Mouse (Mus musculus) CH12.LX (cell line): Measurements from ENCODE around the gene Alox12b.
A peak's percentile ranks its signal among the peaks of the same experiment; 100 is the strongest.

Experiments used
- CTCF ChIP-seq, 2 experiments: IDR thresholded peaks in 1 of 2; conservative IDR thresholded peaks in 1 of 2; 2 replicates each; pipeline ENCODE4 v1.5.1; 2011 to 2012; ENCODE audit warnings: low read depth in 2 of 2, low read length in 2 of 2, improper control_type of control experiment in 1 of 2, inconsistent platforms in 1 of 2, mild to moderate bottlenecking in 1 of 2, moderate library complexity in 1 of 2
- EP300 ChIP-seq: IDR thresholded peaks from 2 replicates; pipeline ENCODE4 v1.6.1; 2011; ENCODE audit warnings: low read length, improper control_type of control experiment
- MXI1 ChIP-seq: IDR thresholded peaks from 2 replicates; pipeline ENCODE4 v1.6.1; 2011; ENCODE audit warnings: mild to moderate bottlenecking, low read depth, low read length, improper control_type of control experiment
- POLR2A ChIP-seq: IDR thresholded peaks from 2 replicates; pipeline ENCODE4 v1.6.1; 2011; ENCODE audit warnings: low read depth, mild to moderate bottlenecking, improper control_type of control experiment, low read length
- POLR2AphosphoS2 ChIP-seq: IDR thresholded peaks from 2 replicates; pipeline ENCODE4 v1.6.1; 2011; ENCODE audit warnings: low read depth, low read length, improper control_type of control experiment
- SMC3 ChIP-seq: IDR thresholded peaks from 2 replicates; pipeline ENCODE4 v1.6.1; 2011; ENCODE audit warnings: low read depth, low read length, improper control_type of control experiment
- TCF12 ChIP-seq: IDR thresholded peaks from 2 replicates; pipeline ENCODE4 v1.6.1; 2014; ENCODE audit warnings: low read depth, mild to moderate bottlenecking, inconsistent platforms, low read length, improper control_type of control experiment
- USF1 ChIP-seq: IDR thresholded peaks from 2 replicates; pipeline ENCODE4 v1.6.1; 2014; ENCODE audit warnings: low read depth, mild to moderate bottlenecking, inconsistent platforms, low read length, improper control_type of control experiment
- ZKSCAN1 ChIP-seq: IDR thresholded peaks from 2 replicates; pipeline ENCODE4 v1.6.1; 2012; ENCODE audit warnings: low read depth, inconsistent platforms, low read length, improper control_type of control experiment, borderline replicate concordance

DNA sequence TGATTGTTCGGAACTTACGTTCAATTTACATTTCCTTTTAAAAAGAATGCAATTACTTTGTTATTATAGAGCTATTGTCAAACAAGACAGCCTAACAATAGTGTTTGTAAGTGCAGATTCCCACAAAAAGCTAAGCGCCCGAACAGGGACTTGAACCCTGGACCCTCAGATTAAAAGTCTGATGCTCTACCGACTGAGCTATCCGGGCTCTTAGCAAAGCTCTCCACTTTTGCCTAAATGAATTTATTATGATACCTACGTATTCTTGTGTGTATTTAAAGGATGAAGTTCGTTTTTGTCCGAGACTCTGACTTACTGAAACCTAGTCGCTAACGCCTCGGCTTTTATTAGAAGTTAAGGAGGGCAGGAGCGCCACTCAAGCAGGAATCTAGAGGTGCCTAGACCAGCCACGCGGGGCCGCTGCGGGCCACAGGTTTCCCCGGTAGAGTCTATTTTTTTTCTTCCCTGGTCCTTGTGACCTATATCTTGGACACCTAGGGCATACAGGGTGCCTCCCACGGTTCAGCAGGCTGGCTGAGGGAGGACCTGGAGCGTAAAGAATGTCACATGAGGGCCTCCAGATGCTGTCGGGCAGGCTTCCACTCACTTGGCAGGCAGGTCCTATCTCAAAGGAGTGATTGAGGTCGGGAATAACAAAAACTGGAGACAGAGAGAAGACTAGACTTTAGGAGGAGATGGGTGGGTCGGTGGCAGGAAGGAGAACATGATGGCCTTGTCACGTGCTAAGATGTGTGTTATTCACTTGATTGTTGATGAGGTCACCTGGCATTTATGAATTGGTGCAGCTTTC lies 31.5 kb upstream of the Alox12b start:
- TF ChIP-seq POLR2A (no peak), CTCF (conservative IDR thresholded peaks at IDR 0.05 in 1 of 2, IDR thresholded peaks at IDR 0.05 in 1 of 2; ENCODE audit: low read depth in 2 of 2, low read length in 2 of 2) (peak; percentile 32 to 92; a peak in 3 of 4 replicates), ZKSCAN1 (no peak), EP300 (no peak), POLR2AphosphoS2 (no peak), TCF12 (no peak), USF1 (no peak; the same call in 1 of the 2 replicates), SMC3 (peak; percentile 72), MXI1 (peak; percentile 84)
